Mouse (Mus musculus) spleen, postnatal 0 days (tissue): ENCODE results near the gene Ttc34. TPM values are rescaled to one million over a fixed set of nuclear protein-coding genes. Genes with fewer than 3 reads are reported as not detected.

Experiments used
- polyA plus RNA-seq: library from polyadenylated mRNA; unstranded; fragments of >200 nt; fragmentation: Nextera tagmentation; extraction: Ambion mirVana; gene quantifications from 2 replicates; pipeline ENCODE4 v1.2.1, GENCODE M21; 2015

Gene Ttc34
- 0.05 TPM in 2 replicates for polyA plus RNA-seq

GRCm38 (mm10) chr4:154837170-154837569 is at the start of gene Ttc34:
Gene Ttc34 (plus strand): TSS chr4:154837459.

GRCm38 (mm10) chr4:154869440-154869839 is 32.2 kb downstream of the Ttc34 start, which contains the start of gene Mmel1:
Gene Mmel1 (plus strand): TSS chr4:154869585.

GRCm38 (mm10) chr4:154898506-154899446 is 61.5 kb downstream of the Ttc34 start, which contains the start of gene Fam213b:
Gene Fam213b (minus strand): TSS chr4:154899135.

Other genes starting within 250 kb of the Ttc34 start
- 3.5 and 3.8 TPM in 2 replicates for gene Prdm16, start 200.6 kb upstream of the Ttc34 start, polyA plus RNA-seq
- not detected in 2 replicates for gene Actrt2, start 169.6 kb upstream of the Ttc34 start, polyA plus RNA-seq
- 1.3 and 1.5 TPM in 2 replicates for gene Mmel1, start 32.1 kb downstream of the Ttc34 start, polyA plus RNA-seq
- gene Fam213b, start 61.7 kb downstream of the Ttc34 start, polyA plus RNA-seq: 17.6 and 26.8 TPM in 2 replicates
- 55.5 and 59.7 TPM in 2 replicates for gene Tnfrsf14, start 91.1 kb downstream of the Ttc34 start, polyA plus RNA-seq
- 0.52 and 0.62 TPM in 2 replicates for gene Hes5, start 123.5 kb downstream of the Ttc34 start, polyA plus RNA-seq
- 32.0 and 32.2 TPM in 2 replicates for gene Pank4, start 126.7 kb downstream of the Ttc34 start, polyA plus RNA-seq
- gene Plch2, start 219.3 kb downstream of the Ttc34 start, polyA plus RNA-seq: 0.17 TPM in 1 of 2 replicates, not detected in the other
- 5.8 and 6.6 TPM in 2 replicates for gene Pex10, start 229.6 kb downstream of the Ttc34 start, polyA plus RNA-seq
- 91.1 and 94.1 TPM in 2 replicates for gene Rer1, start 248.9 kb downstream of the Ttc34 start, polyA plus RNA-seq
- 1.8 and 2.0 TPM in 2 replicates for gene Morn1, start 249.1 kb downstream of the Ttc34 start, polyA plus RNA-seq